Mouse (Mus musculus): ENCODE data around the gene Lyrm9.
A peak's percentile ranks its signal among the peaks of the same experiment; 100 is the strongest.
"Not testable (repeated sequence)": the region's sequence is repeated elsewhere in the genome, so short reads cannot be mapped to it uniquely, and the experiment has no call there.

The Lyrm9 gene

GRCm38 (mm10) chr11:78851871-78852265 lies 25.5 kb downstream of the Lyrm9 start:
- no peak for DNase-seq (ENCODE audit: low spot score)

GRCm38 (mm10) chr11:78852529-78852928 lies 26.1 kb downstream of the Lyrm9 start:
- DNase-seq (ENCODE audit: low spot score) = no peak

GRCm38 (mm10) chr11:78856310-78856709 lies 29.9 kb downstream of the Lyrm9 start:
- DNase-seq (ENCODE audit: low spot score) = peak; percentile 71

GRCm38 (mm10) chr11:78857611-78858010 lies 31.2 kb downstream of the Lyrm9 start:
- no peak for DNase-seq (ENCODE audit: low spot score)

- DNase-seq (ENCODE audit: low spot score) = no peak
Observed at GRCm38 (mm10) chr11:78863898-78864297, 37.5 kb downstream of the Lyrm9 start.

GRCm38 (mm10) chr11:78864567-78865278 lies 38.3 kb downstream of the Lyrm9 start:
- DNase-seq (ENCODE audit: low spot score) = peak; percentile 35

- DNase-seq (ENCODE audit: low spot score) = no peak
Observed at GRCm38 (mm10) chr11:78865314-78865713, 38.9 kb downstream of the Lyrm9 start.

- DNase-seq (ENCODE audit: low spot score) = no peak
Observed at GRCm38 (mm10) chr11:78866486-78866885, 40.1 kb downstream of the Lyrm9 start.

GRCm38 (mm10) chr11:78867696-78868095 lies 41.3 kb downstream of the Lyrm9 start:
- no peak for DNase-seq (ENCODE audit: low spot score)

- DNase-seq (ENCODE audit: low spot score) = not testable (repeated sequence)
Observed at GRCm38 (mm10) chr11:78869205-78869604, 42.8 kb downstream of the Lyrm9 start.

GRCm38 (mm10) chr11:78870891-78871290 lies 44.5 kb downstream of the Lyrm9 start:
- no peak for DNase-seq (ENCODE audit: low spot score)

- DNase-seq (ENCODE audit: low spot score) = no peak
Observed at GRCm38 (mm10) chr11:78872782-78873181, 46.4 kb downstream of the Lyrm9 start.

- no peak for DNase-seq (ENCODE audit: low spot score)
Observed at GRCm38 (mm10) chr11:78879727-78880126, 53.3 kb downstream of the Lyrm9 start.

GRCm38 (mm10) chr11:78886693-78887092 lies 60.3 kb downstream of the Lyrm9 start:
- DNase-seq (ENCODE audit: low spot score) = peak; percentile 2

GRCm38 (mm10) chr11:78887102-78887971 lies 61.0 kb downstream of the Lyrm9 start:
- DNase-seq (ENCODE audit: low spot score) = peak; percentile 59

- DNase-seq (ENCODE audit: low spot score) = no peak
Observed at GRCm38 (mm10) chr11:78889156-78889555, 62.8 kb downstream of the Lyrm9 start.

Measured in T-cell, adult 2 months (primary cell).